Mouse (Mus musculus) T-helper 17 cell (primary cell): ENCODE measurements around the gene 9330161L09Rik.
"Not testable (repeated sequence)": the region's sequence is repeated elsewhere in the genome, so short reads cannot be mapped to it uniquely, and the experiment has no call there.

Source experiments
- in situ Hi-C, 2 experiments: fragments of 300-600 bp; cut with MboI, MseI; formaldehyde crosslinking; loops; 1 replicate in 1 of 2; 2 replicates in 1 of 2; pipeline ENCODE4 v1.15.1; 2025; ENCODE audit warnings: high pct_unique_total_duplicates in 2 of 2

9330161L09Rik gene

DNA sequence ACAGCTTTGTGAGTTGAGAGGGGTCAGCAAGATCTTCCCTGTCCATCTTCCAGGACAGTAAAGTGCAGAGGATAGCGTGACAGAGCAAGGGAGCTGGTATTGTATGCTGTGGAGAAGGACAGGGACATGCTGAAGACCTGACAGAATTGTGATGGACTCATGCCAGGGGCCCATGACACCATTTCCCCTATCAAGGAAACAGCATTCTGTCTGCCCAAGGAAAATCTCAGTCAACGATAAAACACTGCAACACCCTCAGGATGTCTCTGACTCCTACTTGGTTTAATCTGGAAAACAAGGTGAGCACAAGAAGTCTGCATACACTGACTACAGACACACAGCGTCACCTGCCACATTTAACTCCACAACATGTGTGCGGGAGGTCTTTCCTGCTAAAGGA lies at the start of gene 9330161L09Rik:
Gene 9330161L09Rik, minus strand, starts transcription at position 101 of the 400 bp plus-strand sequence.
- in situ Hi-C loops: no loop called here

DNA sequence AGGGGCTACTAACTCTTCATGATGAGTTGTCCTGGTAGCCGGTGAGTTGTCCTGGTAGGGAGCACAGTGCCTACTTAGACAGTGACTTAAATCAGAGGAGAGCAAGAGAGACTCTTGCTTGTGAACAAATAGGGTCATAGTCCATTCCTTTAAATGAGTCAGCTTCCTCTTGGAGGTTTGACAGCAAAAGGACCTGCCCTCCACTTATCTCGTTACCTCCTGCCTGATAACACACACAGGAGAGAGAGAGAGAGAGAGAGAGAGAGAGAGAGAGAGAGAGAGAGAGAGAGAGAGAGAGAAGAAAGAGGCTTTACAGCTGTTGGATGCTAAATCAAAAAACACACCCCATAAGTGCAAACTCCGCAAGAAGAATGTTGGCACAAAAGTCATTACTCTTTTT lies 49.5 kb upstream of the 9330161L09Rik start, which contains the start of gene Ifi27l2b:
Gene Ifi27l2b, minus strand, starts transcription at position 84 of the 400 bp plus-strand sequence.
- in situ Hi-C loops: no loop called here

DNA sequence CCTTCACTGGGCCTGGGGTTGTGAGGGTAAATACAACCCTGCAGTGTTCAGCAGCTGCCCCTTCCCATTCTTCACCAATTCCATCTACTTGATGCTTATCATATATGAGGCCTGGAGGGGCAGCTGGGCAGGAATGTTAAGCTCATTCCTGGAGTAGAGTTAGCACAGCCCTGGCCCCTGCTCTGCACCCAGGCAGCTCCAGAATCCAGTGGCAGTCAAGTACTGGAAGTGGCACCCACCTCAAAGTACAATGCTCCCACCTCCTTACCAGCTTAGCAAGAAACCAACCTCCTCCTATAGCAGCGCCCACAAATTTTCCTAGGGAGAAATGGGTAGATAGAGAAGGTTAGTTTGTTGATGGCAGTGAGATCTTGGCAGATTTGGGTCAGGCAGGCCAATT lies 49.1 kb upstream of the 9330161L09Rik start:
- in situ Hi-C loops: not testable (repeated sequence)

DNA sequence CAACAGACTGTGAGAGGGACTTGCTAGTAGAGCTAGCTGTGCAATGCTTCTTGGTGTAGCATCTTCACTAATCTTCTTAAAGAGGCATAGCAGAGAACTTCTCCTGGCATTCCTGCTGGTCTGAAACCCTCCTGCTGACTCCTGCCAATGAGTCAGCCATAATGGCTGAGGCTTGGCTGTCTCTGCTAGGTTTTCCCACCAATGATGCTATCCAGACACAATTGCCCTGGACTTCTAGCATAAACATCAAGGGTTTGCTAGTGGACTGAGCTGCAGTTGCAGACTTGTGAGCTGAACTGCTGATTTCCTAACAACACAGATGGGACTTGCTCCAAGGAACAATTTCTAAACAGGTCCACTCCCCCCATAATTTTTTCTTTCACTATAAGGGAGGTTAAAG lies 45.7 kb upstream of the 9330161L09Rik start:
- in situ Hi-C loops: no loop called here

DNA sequence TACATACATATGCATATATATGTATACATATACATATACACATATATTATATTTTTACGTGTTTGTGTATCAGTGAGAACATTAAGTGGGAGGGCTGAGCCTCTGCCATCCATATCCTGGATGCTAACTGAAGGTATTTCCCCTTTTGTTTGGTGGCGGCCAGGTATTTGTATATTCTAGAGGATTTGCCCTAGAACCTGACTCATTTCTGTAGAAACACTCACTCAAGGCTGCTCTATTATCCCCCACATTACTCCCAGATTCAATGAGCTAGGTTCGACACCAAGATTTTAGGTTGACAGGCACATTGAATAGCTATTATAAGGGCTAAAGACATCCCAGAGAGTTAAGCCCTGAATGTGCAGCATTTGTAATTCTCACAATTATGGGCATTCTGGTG lies 37.4 kb upstream of the 9330161L09Rik start:
- in situ Hi-C loops: no loop called here

DNA sequence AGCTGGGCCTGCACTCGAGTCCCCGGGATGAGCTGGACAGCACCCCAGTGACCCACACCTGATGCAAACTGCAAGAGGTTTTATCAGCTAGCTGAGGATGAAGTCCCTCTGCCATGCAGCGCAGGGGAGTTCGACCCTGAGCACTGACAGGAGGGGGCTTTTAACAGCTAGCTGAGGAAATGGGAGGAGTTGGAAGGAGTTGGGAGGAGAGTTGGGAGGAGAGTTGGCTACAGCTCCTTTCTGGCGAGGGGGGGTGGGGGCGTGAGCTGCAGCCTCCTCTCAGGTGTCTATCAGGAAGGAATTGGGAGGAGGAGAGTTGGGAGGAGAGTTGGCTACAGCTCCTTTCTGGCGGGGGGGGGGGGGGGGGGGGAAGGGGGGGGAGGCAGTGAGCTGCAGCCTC lies 36.6 kb upstream of the 9330161L09Rik start:
- in situ Hi-C loops: not testable (repeated sequence)

DNA sequence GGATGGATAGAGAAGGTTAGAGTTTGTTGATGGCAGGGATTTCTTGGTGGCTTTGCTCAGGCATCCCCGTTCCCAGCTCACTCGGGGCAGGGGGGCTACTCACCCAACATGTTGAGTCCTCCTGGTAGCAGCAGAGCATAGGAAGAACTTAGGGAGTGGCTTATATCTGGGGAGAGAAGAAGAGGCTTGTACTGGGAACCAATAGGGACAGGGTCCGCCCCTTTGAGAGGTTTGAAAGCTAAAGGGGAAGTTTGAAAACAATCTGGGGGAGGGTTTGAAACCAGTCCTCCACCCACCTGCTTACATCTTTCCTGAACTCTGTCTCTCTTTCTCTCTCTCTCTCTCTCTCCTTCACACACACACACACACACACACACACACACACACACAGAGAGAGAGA lies 35.9 kb upstream of the 9330161L09Rik start, which contains the start of gene Ifi27l2a:
Gene Ifi27l2a, minus strand, starts transcription at position 157 of the 400 bp plus-strand sequence.
- in situ Hi-C loops: no loop called here

DNA sequence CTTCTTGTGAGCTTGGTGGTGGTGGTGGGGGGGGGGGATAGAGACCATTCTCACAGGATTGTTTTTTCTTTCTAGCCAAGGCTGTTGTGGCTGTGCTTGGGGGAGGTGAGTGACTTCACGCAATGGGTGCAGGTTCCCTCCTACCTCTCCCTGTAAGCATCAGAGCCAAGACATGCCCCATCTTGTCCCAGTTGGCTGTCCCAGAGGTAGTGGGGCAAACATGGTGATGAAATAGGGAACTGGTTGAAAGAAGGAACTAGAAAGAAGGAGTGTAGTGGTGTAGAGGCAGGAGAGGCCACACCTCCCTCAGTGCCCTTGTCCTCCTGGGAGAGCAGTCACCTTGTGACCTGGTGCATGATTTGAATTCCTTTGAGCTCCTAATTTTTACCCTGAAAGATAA lies 30.0 kb upstream of the 9330161L09Rik start:
- in situ Hi-C loops: no loop called here

DNA sequence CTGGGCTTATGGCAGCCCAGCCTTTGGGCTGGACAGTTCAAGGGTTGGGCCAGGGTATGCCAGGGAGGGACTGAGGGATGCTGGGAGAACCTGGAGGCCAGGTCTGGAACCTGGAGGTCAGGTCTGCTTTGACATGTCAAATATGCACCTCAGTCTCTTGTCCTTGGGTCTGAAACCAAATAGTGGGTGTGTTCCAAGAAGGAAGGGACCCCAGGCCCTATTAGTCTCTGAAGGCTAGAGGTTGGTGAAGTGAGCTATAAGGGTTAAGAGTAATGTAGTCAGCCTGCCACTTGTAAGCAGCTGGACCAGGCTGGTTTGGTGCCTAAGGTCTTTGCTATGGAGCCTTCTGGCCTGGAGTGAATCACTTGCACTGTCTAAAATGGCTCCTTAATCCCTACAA lies 27.2 kb upstream of the 9330161L09Rik start:
- in situ Hi-C loops: loop anchor here in 1 of 2 experiments (5.0 kb wide), 1 partner anchor 57 kb away; no protein-coding TSS in a partner anchor

DNA sequence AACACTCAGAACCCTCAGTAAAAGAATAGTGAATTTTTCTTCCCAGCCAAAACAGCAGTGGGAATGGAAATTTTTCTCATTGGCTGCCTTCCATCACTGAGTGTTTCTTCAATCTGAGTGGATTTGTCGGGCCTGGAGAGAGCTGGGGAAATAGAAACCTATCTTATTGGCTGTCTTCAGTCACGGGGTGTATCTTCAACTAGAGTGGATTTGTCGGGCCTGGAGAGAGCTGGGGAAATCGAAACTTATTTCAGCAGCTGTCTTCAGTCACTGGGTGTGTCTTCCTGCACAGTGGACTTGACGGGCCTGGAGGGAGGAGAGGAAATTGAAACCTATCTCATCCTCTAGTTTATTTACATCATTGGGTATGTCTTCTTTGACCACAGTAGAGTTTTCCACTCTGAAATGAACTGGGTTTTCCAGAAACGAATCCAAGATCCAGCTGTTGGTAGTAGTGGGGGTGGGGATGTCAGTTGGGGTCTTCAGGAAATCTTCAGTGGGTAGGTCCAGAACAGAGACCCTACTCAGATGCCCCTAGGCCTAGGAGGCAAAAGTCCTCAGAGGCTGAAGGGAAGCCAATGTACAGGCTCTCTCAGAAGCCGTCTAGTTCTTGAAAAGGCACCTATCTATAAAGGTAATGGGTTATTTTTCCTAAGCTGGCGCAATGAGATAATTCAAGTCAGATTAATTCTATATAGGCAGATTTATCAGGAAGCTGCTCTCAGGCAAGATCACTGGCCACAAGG lies 26.5 kb upstream of the 9330161L09Rik start, which contains the start of gene Ifi27:
Gene Ifi27, plus strand, starts transcription at position 226 of the 746 bp plus-strand sequence.
- in situ Hi-C loops: loop anchor here in 1 of 2 experiments (5.0 kb wide), 1 partner anchor 58 kb away; no protein-coding TSS in a partner anchor

DNA sequence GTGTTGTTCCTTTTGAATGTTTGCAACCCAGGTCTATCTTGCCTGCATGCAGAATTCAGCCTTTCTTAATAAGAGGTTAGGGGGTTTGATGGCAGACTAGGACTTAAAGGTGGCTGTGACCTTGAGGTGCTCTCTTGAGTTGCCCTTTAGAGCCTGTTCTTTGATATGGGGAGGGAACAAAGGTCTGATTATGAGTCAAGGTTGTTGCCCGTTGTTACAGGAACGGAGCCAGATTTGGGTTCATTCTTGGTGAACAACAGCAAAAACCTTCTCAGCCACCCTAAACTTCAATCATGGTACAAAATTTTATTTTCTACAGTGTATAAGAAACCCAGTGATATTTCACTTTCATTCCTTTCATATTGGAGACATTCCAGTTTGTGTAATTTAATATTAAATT lies 25.8 kb upstream of the 9330161L09Rik start:
- in situ Hi-C loops: loop anchor here in 1 of 2 experiments (5.0 kb wide), 1 partner anchor 59 kb away; no protein-coding TSS in a partner anchor

DNA sequence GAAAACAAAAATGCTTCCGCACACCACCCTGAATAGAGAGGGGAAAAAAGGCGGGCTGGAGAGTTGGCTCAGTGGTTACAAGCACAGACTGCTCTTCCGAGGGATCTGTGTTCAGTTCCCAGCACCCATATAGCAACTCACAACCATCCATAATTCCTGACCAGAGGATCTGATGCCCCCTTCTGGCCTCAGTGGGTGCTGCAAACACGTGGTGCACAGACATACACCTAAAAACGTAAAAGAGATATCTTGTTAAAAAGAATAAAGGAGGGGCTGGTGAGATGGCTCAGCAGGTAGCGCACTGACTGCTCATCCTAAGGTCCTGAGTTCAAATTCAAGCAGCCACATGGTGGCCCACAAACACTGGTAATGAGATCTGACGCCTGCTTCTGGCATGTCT lies 19.1 kb upstream of the 9330161L09Rik start:
- in situ Hi-C loops: loop anchor here (5.0 to 10.0 kb wide), 2 partner anchors 66 to 1588 kb away; no protein-coding TSS in a partner anchor

DNA sequence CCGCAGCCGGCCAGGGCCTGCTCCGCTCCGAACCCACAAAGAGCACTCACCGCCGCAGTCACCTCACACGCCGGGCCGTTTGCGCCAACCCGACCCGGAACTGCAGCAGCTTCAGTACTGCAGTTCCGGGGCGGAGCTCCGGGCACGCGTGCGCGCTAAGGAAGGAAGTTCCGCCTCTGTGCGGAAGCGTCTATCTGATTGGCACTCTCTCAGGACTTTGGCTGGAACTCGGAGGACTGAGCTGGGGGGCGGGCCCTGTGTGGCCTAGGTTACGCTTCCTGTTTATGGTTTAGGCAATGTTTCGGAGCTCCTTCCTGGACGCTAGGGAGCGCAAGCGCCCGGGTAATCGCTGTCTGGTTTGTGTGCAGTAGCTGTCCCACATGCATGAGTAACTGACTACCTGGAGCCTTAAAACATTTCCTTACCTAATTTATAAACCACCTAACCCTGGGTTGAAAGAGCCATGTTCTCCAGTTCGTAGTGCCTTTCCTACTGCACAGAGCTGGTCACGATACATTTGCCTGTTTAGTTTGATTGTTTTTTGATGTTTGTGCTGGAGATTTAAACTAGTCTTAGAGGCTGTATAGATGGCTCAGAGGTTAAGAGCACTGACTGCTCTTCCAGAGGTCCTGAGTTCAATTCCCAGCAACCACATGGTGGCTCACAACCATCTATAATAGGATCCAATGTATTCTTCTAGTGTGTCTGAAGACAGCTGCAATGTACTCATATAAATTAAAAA lies 18.3 kb upstream of the 9330161L09Rik start, which contains the start of gene Ddx24:
Gene Ddx24, minus strand, starts transcription at position 102 of the 742 bp plus-strand sequence.
- in situ Hi-C loops: loop anchor here (5.0 to 10.0 kb wide), 2 partner anchors 66 to 1589 kb away; no protein-coding TSS in a partner anchor

DNA sequence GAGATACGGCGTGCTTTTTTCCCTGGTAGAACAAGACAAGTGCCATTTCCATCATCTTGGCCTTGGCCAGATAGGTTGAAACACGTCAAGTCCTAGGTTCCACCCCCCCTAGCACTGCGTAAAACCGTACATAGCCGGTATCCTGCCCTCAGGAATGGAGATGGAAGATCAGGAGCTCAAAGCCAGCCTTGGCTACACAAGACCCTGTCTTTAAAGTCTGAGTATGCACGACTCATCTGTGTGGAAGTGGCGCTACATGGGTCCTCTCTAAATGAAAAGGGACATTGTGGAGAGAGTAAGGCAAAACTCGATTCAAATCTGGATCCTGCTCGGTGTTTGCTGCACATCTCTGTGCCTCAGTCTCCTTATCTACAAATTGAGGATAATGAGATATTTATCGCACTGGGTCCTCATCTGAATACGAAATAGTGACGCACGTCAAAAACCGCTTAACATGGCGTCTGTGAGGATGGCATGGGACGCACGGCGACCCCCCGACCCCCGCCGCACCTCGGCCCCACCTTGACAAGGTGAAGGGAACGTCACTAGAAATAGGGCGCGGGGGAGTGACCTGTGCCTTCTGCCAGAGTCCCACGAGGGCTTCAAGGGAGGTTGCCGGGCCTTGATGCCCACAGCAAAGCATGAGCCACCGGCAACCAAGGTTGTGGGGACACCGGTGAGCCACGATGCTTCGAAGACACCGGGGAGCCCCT lies 17.6 kb upstream of the 9330161L09Rik start:
- in situ Hi-C loops: loop anchor here (5.0 to 10.0 kb wide), 2 partner anchors 67 to 1590 kb away; no protein-coding TSS in a partner anchor

DNA sequence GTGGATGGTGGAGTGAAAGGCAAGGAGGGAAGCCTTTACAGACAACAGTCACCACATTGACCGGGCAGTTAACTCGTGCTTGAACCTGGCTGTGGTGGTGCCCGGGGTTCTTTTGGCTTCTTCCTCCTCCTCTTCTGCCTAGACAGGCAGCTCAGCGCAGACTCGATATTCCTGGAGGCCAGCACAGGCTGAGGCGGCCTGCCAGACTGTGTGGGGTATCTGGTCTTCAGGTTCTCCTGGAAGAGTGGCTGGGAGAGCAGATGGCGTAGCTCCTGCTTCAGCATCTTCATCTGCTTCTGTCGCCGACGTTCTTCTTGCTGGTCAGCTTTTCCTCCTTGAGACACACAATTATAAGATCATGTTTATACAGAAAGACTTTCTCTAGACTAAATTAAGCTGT lies 524 bp upstream of the 9330161L09Rik start:
- in situ Hi-C loops: no loop called here

DNA sequence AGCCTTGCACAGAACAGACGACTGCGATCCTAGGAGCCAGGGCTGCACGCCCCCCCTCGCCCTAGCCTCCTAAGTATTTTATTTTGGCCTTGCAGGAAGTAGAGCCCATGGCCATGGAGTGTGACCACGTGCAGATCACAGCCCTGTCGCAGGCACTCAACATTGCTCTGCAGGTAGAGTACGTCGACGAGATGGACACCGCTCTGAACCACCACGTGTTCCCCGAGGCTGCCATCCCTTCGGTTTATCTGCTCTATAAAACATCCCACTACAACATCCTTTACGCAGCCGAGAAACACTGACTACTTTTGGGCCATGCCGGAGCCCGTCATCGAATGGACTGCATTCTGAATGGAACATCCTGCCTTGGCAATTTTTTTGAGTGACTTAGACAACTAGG lies 3.5 kb downstream of the 9330161L09Rik start:
- in situ Hi-C loops: no loop called here

DNA sequence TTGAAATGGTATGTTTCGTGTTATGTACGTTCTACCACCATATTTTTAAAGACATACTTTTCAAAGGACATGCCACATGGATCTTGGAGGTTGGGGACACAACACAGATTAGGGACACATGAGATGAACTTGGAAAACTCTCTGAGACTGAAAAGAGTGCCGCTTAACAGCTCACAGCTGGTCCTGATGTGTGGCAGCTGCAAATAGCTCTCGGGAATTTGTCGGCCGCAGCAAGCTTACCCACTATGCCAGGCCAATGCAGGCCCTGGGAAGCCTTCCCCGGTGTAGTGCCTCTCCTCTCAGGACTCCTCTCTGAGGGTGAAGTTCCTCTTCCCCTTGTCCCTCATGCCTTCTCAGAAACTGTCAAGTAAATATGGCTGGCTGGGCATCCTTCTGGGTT lies 10.9 kb downstream of the 9330161L09Rik start:
- in situ Hi-C loops: no loop called here

DNA sequence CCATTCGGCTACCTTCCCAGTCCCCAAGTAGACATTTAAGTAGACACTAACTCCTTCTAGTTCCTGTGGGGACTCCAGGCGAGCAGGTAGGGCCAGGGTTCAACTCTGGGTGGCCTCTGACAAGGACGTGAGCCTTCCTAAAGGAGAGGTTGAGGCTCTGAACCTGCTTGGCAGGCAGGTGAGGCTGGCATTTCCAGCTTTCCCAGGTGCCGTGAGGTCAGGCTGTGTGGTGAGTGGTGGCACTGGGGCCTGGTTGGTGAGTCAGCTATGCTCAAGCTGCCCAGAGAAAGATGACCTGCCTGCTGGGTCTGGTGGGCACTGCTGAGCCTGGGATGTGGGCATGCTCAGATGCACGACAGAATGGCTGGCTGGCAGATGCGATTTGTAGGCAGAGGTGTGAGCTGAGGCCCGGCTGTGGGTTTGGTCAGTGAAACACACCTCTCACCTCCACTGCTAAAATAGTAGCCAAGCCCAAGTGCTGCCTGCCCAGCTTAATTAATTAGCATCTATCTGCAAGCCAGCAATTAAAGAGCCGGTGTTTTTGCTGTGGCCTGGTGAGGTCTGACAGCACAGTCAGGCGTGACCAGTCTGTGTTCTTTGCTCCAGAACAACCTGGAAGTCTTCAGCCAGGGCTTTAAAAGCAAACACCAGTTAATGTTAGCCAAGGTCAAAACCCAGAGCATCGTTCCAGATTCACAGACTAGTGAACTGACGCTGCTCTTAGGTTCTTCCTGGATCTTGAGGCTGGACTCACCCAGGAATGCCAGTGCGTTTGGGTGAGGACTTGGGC lies 11.9 kb downstream of the 9330161L09Rik start:
- in situ Hi-C loops: no loop called here

DNA sequence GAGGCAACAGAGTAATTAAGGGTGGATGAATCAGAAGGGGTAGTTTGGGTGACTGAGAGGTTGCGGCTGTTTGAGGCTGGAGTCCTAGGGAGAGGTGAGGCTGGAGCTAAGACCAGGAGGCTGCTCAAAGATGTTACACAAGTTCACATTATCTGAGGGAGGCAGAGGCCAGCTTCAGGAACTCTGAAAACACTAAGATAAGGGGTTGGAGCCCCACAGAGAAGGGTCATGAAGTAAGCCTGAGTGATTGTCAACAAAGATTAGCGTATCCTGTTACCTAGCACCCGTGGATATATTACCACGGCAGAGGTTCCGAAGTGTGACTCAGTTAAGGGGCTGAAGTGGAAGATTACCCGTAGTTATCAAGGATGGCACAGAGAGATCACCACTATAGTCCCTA lies 14.1 kb downstream of the 9330161L09Rik start:
- in situ Hi-C loops: no loop called here

DNA sequence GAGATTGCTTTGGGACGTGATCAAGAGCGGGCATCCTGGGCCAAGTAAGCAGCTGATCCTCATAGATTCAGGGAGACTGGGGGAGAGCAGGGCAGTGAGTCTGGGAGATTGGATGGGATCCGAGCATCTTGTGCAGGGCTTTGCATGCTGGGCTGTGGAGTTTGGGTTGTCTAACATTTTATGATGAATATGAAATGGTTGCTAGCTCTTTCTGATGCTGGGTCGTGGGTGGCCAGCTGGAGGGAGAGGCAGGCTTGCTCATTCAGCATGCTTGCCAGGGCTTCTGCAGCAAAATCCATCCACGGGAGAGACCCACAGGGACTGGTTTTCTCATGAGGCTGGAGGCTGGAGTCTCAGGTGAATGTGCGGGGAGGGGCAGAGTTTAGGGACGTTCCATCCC lies 16.5 kb downstream of the 9330161L09Rik start:
- in situ Hi-C loops: no loop called here

DNA sequence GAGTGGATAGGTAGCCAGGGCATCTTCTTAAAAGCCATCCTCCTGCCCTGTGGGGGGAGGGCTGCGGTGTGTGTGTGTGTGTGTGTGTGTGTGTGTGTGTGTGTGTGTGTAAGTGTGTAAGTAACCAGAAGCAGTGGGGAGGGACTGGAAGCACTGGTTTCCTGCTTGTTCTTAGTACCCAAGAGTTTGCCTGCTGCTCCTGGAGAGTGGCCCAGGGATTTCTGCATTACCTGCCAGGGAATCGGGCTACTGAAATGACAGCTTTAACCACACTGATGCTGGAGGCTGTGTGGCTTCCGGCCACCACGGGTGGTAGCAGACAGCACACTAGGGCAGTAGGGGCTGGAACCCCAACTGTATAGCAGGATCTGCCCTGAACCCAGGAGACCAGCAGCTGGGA lies 17.6 kb downstream of the 9330161L09Rik start:
- in situ Hi-C loops: no loop called here
